Mouse (Mus musculus): ENCODE results near the gene Hemk1. TPM values are rescaled to one million over a fixed set of nuclear protein-coding genes. Genes with fewer than 3 reads are reported as not detected.

Gene Hemk1
- polyA plus RNA-seq, 1 experiment from 2014 or later = 12.8 TPM

GRCm38 (mm10) chr9:107354826-107355225, 16.7 kb upstream of the Hemk1 start:
- no peaks in the 10 kb centered on the region for H3K4me1 ChIP-seq (replicated peaks; ENCODE audit: control insufficient read depth, insufficient read depth, low read length)
- no peak overlapping the region for H3K9ac ChIP-seq (ENCODE audit: low read length)
- H3K27me3 ChIP-seq (replicated peaks; ENCODE audit: control insufficient read depth, insufficient read depth, low read length) = peaks cover 7% of the 10 kb centered on the region; the same call in 1 of the 2 replicates
- H3K27ac ChIP-seq (ENCODE audit: low read depth) = no peak overlapping the region
- no peak overlapping the region for H3K4me3 ChIP-seq (ENCODE audit: low read depth, low read length)
- H3K36me3 ChIP-seq (ENCODE audit: control insufficient read depth, insufficient read depth, low read length) = no peaks in the 10 kb centered on the region
- 77% methylated on average over 1 of the region's 1 CpGs for WGBS
- DNase-seq (ENCODE audit: low spot score) (no peak), ATAC-seq (replicated peaks; ENCODE audit: low FRiP score, low TSS enrichment, low read depth) (no peak)
- no peak overlapping the region for H3K4me2 ChIP-seq (ENCODE audit: low read length)
- H3K9me3 ChIP-seq (ENCODE audit: control insufficient read depth, low read length) = no peaks in the 10 kb centered on the region

- ATAC-seq (replicated peaks; ENCODE audit: low FRiP score, low TSS enrichment, low read depth) (no peak), DNase-seq (ENCODE audit: low spot score) (no peak)
- no peak overlapping the region for H3K4me3 ChIP-seq (ENCODE audit: low read depth, low read length)
- H3K27ac ChIP-seq (ENCODE audit: low read depth) = no peak overlapping the region
- no peaks in the 10 kb centered on the region for H3K9me3 ChIP-seq (ENCODE audit: control insufficient read depth, low read length)
- H3K27me3 ChIP-seq (replicated peaks; ENCODE audit: control insufficient read depth, insufficient read depth, low read length) = no peaks in the 10 kb centered on the region
- 38% methylated on average over 7 of the region's 7 CpGs for WGBS
- H3K36me3 ChIP-seq (ENCODE audit: control insufficient read depth, insufficient read depth, low read length) = no peaks in the 10 kb centered on the region
- no peak overlapping the region for H3K4me2 ChIP-seq (ENCODE audit: low read length)
- no peak overlapping the region for H3K9ac ChIP-seq (ENCODE audit: low read length)
- H3K4me1 ChIP-seq (replicated peaks; ENCODE audit: control insufficient read depth, insufficient read depth, low read length) = no peaks in the 10 kb centered on the region
Observed at GRCm38 (mm10) chr9:107349321-107349720, 11.2 kb upstream of the Hemk1 start.

GRCm38 (mm10) chr9:107347586-107348183, 9.5 kb upstream of the Hemk1 start:
- Histone ChIP-seq H3K9ac (ENCODE audit: low read length) (no peak overlapping the region), H3K4me3 (ENCODE audit: low read depth, low read length) (no peak overlapping the region), H3K4me1 (replicated peaks; ENCODE audit: control insufficient read depth, insufficient read depth, low read length) (no peaks in the 10 kb centered on the region), H3K4me2 (ENCODE audit: low read length) (no peak overlapping the region), H3K27ac (ENCODE audit: low read depth) (no peak overlapping the region), H3K27me3 (replicated peaks; ENCODE audit: control insufficient read depth, insufficient read depth, low read length) (no peaks in the 10 kb centered on the region), H3K36me3 (ENCODE audit: control insufficient read depth, insufficient read depth, low read length) (no peaks in the 10 kb centered on the region), H3K9me3 (ENCODE audit: control insufficient read depth, low read length) (no peaks in the 10 kb centered on the region)
- ATAC-seq (replicated peaks; ENCODE audit: low FRiP score, low TSS enrichment, low read depth) (no peak), DNase-seq (ENCODE audit: low spot score) (no peak)
- 71% methylated on average over 9 of the region's 9 CpGs for WGBS

GRCm38 (mm10) chr9:107346081-107346480, 7.9 kb upstream of the Hemk1 start:
- no peak for ATAC-seq (replicated peaks; ENCODE audit: low FRiP score, low TSS enrichment, low read depth)
- Histone ChIP-seq H3K27ac (ENCODE audit: low read depth) (no peak overlapping the region), H3K9me3 (ENCODE audit: control insufficient read depth, low read length) (no peaks in the 10 kb centered on the region), H3K36me3 (ENCODE audit: control insufficient read depth, insufficient read depth, low read length) (no peaks in the 10 kb centered on the region), H3K4me2 (ENCODE audit: low read length) (no peak overlapping the region), H3K4me1 (replicated peaks; ENCODE audit: control insufficient read depth, insufficient read depth, low read length) (no peaks in the 10 kb centered on the region), H3K27me3 (replicated peaks; ENCODE audit: control insufficient read depth, insufficient read depth, low read length) (peaks cover 11% of the 10 kb centered on the region; the same call in 1 of the 2 replicates), H3K4me3 (ENCODE audit: low read depth, low read length) (no peak overlapping the region), H3K9ac (ENCODE audit: low read length) (no peak overlapping the region)
- no peak for DNase-seq (ENCODE audit: low spot score)
- WGBS = 91% methylated on average over 8 of the region's 8 CpGs

- Histone ChIP-seq H3K36me3 (ENCODE audit: control insufficient read depth, insufficient read depth, low read length) (no peaks in the 10 kb centered on the region), H3K9me3 (ENCODE audit: control insufficient read depth, low read length) (no peaks in the 10 kb centered on the region), H3K4me1 (replicated peaks; ENCODE audit: control insufficient read depth, insufficient read depth, low read length) (peaks cover 3% of the 10 kb centered on the region; the same call in 1 of the 2 replicates), H3K27me3 (replicated peaks; ENCODE audit: control insufficient read depth, insufficient read depth, low read length) (peaks cover 13% of the 10 kb centered on the region; the same call in 1 of the 2 replicates), H3K4me3 (ENCODE audit: low read depth, low read length) (no peak overlapping the region), H3K27ac (ENCODE audit: low read depth) (no peak overlapping the region), H3K9ac (ENCODE audit: low read length) (no peak overlapping the region), H3K4me2 (ENCODE audit: low read length) (no peak overlapping the region)
- 75% methylated on average over 6 of the region's 6 CpGs for WGBS
- DNase-seq (ENCODE audit: low spot score) (no peak), ATAC-seq (replicated peaks; ENCODE audit: low FRiP score, low TSS enrichment, low read depth) (no peak)
Observed at GRCm38 (mm10) chr9:107344027-107344426, 5.9 kb upstream of the Hemk1 start.

- Histone ChIP-seq H3K36me3 (ENCODE audit: control insufficient read depth, insufficient read depth, low read length) (no peaks in the 10 kb centered on the region), H3K9ac (ENCODE audit: low read length) (no peak overlapping the region), H3K27ac (ENCODE audit: low read depth) (no peak overlapping the region), H3K4me3 (ENCODE audit: low read depth, low read length) (no peak overlapping the region), H3K27me3 (replicated peaks; ENCODE audit: control insufficient read depth, insufficient read depth, low read length) (peaks cover 13% of the 10 kb centered on the region; the same call in 1 of the 2 replicates), H3K9me3 (ENCODE audit: control insufficient read depth, low read length) (no peaks in the 10 kb centered on the region), H3K4me1 (replicated peaks; ENCODE audit: control insufficient read depth, insufficient read depth, low read length) (peaks cover 7% of the 10 kb centered on the region; the same call in 1 of the 2 replicates), H3K4me2 (ENCODE audit: low read length) (no peak overlapping the region)
- no peak for ATAC-seq (replicated peaks; ENCODE audit: low FRiP score, low TSS enrichment, low read depth)
- 69% methylated on average over 8 of the region's 8 CpGs for WGBS
- DNase-seq (ENCODE audit: low spot score) = no peak
Observed at GRCm38 (mm10) chr9:107343146-107343943, 5.2 kb upstream of the Hemk1 start.

GRCm38 (mm10) chr9:107342201-107342709, 4.1 kb upstream of the Hemk1 start:
- H3K4me2 ChIP-seq (ENCODE audit: low read length) = no peak overlapping the region
- 90% methylated on average over 11 of the region's 11 CpGs for WGBS
- no peak overlapping the region for H3K4me3 ChIP-seq (ENCODE audit: low read depth, low read length)
- H3K9ac ChIP-seq (ENCODE audit: low read length) = no peak overlapping the region
- peaks cover 13% of the 10 kb centered on the region for H3K4me1 ChIP-seq (replicated peaks; ENCODE audit: control insufficient read depth, insufficient read depth, low read length)
- H3K27ac ChIP-seq (ENCODE audit: low read depth) = no peak overlapping the region
- ATAC-seq (replicated peaks; ENCODE audit: low FRiP score, low TSS enrichment, low read depth) = no peak
- DNase-seq (ENCODE audit: low spot score) = no peak
- H3K27me3 ChIP-seq (replicated peaks; ENCODE audit: control insufficient read depth, insufficient read depth, low read length) = peaks cover 13% of the 10 kb centered on the region; the same call in 1 of the 2 replicates
- no peaks in the 10 kb centered on the region for H3K36me3 ChIP-seq (ENCODE audit: control insufficient read depth, insufficient read depth, low read length)
- no peaks in the 10 kb centered on the region for H3K9me3 ChIP-seq (ENCODE audit: control insufficient read depth, low read length)

GRCm38 (mm10) chr9:107340911-107341645, 2.9 kb upstream of the Hemk1 start:
- DNase-seq (ENCODE audit: low spot score) = no peak
- no peak for ATAC-seq (replicated peaks; ENCODE audit: low FRiP score, low TSS enrichment, low read depth)
- no peaks in the 10 kb centered on the region for H3K9me3 ChIP-seq (ENCODE audit: control insufficient read depth, low read length)
- peak overlapping the region; percentile 55 for H3K4me3 ChIP-seq (ENCODE audit: low read depth, low read length)
- peak overlapping the region; percentile 79 for H3K4me2 ChIP-seq (ENCODE audit: low read length)
- H3K36me3 ChIP-seq (ENCODE audit: control insufficient read depth, insufficient read depth, low read length) = no peaks in the 10 kb centered on the region
- 48% methylated on average over 12 of the region's 12 CpGs for WGBS
- H3K27me3 ChIP-seq (replicated peaks; ENCODE audit: control insufficient read depth, insufficient read depth, low read length) = peaks cover 13% of the 10 kb centered on the region; the same call in 1 of the 2 replicates
- peak overlapping the region; percentile 40 for H3K9ac ChIP-seq (ENCODE audit: low read length)
- no peak overlapping the region for H3K27ac ChIP-seq (ENCODE audit: low read depth)
- peaks cover 13% of the 10 kb centered on the region for H3K4me1 ChIP-seq (replicated peaks; ENCODE audit: control insufficient read depth, insufficient read depth, low read length)
